Mouse (Mus musculus): ENCODE results near the gene Phactr2.

DNA sequence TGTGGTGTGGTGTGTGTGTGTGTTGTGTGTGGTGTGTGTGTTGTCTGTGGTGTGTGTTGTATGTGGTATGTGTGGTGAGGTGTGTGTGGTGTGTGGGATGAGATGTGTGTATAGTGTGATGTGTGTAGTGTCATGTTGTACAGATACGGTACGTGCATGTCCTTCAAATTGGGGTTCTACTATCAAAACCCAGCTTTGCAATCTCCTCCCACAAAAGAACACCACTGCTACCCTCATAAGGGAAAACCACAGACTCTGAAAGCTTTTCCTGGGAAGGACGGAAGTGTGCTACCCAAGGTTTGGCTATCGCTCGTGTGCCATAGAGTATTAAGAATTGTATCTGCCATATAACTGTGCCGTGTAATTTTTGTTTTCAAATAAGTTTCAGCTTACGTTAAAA lies 45.7 kb downstream of the Phactr2 start:
- TF ChIP-seq POLR2A (IDR thresholded peaks at IDR 0.05; ENCODE audit: borderline replicate concordance, extremely low read depth, insufficient read depth, insufficient read length, poor library complexity, severe bottlenecking) (no peak), CTCF (IDR thresholded peaks at IDR 0.05; ENCODE audit: borderline replicate concordance, extremely low read depth, insufficient read depth, insufficient read length) (no peak)
